Mouse (Mus musculus) CH12.LX (cell line): ENCODE data around the gene Bsn.

Experiments used
- CTCF ChIP-seq, 2 experiments: IDR thresholded peaks in 1 of 2; conservative IDR thresholded peaks in 1 of 2; 2 replicates each; pipeline ENCODE4 v1.5.1; 2011 to 2012; ENCODE audit warnings: low read depth in 2 of 2, low read length in 2 of 2, improper control_type of control experiment in 1 of 2, inconsistent platforms in 1 of 2, mild to moderate bottlenecking in 1 of 2, moderate library complexity in 1 of 2
- E2F4 ChIP-seq: IDR thresholded peaks from 2 replicates; pipeline ENCODE4 v1.6.1; 2011; ENCODE audit warnings: low read depth, low read length, improper control_type of control experiment; ENCODE audit not compliant: insufficient replicate concordance
- EP300 ChIP-seq: IDR thresholded peaks from 2 replicates; pipeline ENCODE4 v1.6.1; 2011; ENCODE audit warnings: low read length, improper control_type of control experiment
- IRF4 ChIP-seq: IDR thresholded peaks from 2 replicates; pipeline ENCODE4 v1.6.1; 2014; ENCODE audit warnings: low read depth, mild to moderate bottlenecking, inconsistent platforms, low read length, improper control_type of control experiment
- MEF2A ChIP-seq: IDR thresholded peaks from 2 replicates; pipeline ENCODE4 v1.6.1; 2014; ENCODE audit warnings: low read depth, mild to moderate bottlenecking, inconsistent platforms, low read length, improper control_type of control experiment, borderline replicate concordance
- MYC ChIP-seq: IDR thresholded peaks from 2 replicates; pipeline ENCODE4 v1.6.1; 2011; ENCODE audit warnings: low read depth, mild to moderate bottlenecking, improper control_type of control experiment, low read length
- PAX5 ChIP-seq: IDR thresholded peaks from 2 replicates; pipeline ENCODE4 v1.6.1; 2012; ENCODE audit warnings: low read length, inconsistent platforms, mixed read lengths
- POLR2A ChIP-seq: IDR thresholded peaks from 2 replicates; pipeline ENCODE4 v1.6.1; 2011; ENCODE audit warnings: low read depth, mild to moderate bottlenecking, improper control_type of control experiment, low read length
- RAD21 ChIP-seq: IDR thresholded peaks from 2 replicates; pipeline ENCODE4 v1.6.1; 2011; ENCODE audit warnings: low read depth, mild to moderate bottlenecking, low read length, improper control_type of control experiment, moderate library complexity
- RCOR1 ChIP-seq: conservative IDR thresholded peaks from 2 replicates; pipeline ENCODE4 v1.6.1; 2012; ENCODE audit warnings: low read depth, mild to moderate bottlenecking, inconsistent platforms, low read length, improper control_type of control experiment
- SMC3 ChIP-seq: IDR thresholded peaks from 2 replicates; pipeline ENCODE4 v1.6.1; 2011; ENCODE audit warnings: low read depth, low read length, improper control_type of control experiment
- USF1 ChIP-seq: IDR thresholded peaks from 2 replicates; pipeline ENCODE4 v1.6.1; 2014; ENCODE audit warnings: low read depth, mild to moderate bottlenecking, inconsistent platforms, low read length, improper control_type of control experiment
- USF2 ChIP-seq: conservative IDR thresholded peaks from 2 replicates; pipeline ENCODE4 v1.6.1; 2011; ENCODE audit warnings: low read depth, low read length, improper control_type of control experiment
- ZMIZ1 ChIP-seq: IDR thresholded peaks from 2 replicates; pipeline ENCODE4 v1.6.1; 2012; ENCODE audit warnings: low read depth, mild to moderate bottlenecking, inconsistent platforms, low read length, improper control_type of control experiment

DNA sequence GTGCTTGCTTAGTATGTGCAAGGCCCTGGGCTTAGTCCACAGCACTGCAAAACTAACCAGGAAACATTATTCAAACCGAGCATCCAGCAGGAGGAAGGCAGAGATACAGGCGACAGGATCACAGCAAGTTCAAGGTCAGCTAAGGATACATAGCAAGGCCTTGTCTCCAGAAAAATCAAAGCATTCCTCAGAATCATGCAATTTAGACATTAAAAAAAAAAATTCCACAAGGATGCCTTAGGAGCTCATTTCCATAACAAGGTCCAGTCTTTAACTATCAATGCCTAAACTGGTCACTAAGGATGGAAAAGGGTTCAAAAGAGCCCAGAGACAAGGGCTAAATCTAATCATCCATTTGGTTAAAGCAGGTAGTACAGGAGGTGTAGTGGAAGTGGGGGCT, 35.0 kb upstream of the Bsn start:
- TF ChIP-seq EP300 (no peak), USF1 (no peak), POLR2A (no peak), E2F4 (no peak), MYC (no peak), CTCF (conservative IDR thresholded peaks at IDR 0.05 in 1 of 2, IDR thresholded peaks at IDR 0.05 in 1 of 2; ENCODE audit: low read depth in 2 of 2, low read length in 2 of 2) (no peak), RAD21 (no peak), USF2 (no peak), RCOR1 (no peak), MEF2A (no peak), SMC3 (no peak), PAX5 (no peak), IRF4 (no peak), ZMIZ1 (no peak)
